Mouse (Mus musculus) liver, embryonic 14.5 days (tissue): Measurements from ENCODE around the gene Setd7.

ENCODE experiments used
- CTCF ChIP-seq: IDR thresholded peaks from 2 replicates; pipeline ENCODE4 v1.5.1; 2016; ENCODE audit warnings: antibody characterized with exemption, low read depth, control low read depth
- EP300 ChIP-seq: IDR thresholded peaks from 2 replicates; pipeline ENCODE4 v1.6.1; 2016; ENCODE audit warnings: antibody characterized with exemption, low read depth

DNA sequence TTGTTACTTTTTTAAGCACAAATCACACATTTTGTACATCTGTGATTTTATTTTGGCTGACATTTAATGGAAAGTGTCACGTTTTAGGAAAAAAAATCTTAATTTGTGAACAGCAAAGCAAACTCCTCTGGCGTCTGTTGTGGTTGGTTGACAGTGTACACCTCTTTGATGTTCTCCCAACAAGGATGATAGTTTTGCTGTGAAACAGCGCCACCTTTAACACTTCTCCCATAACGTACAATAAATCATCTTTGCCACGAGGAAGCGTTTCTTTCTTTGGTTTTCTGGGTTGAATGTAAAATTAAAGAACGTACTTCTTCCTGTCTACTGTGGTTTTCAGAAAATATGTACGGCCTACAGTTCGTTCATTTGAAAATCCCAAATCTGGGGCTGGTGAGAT lies 65.0 kb downstream of the Setd7 start:
- TF ChIP-seq CTCF (no peak), EP300 (no peak)
